Mouse (Mus musculus) forebrain, embryonic 16.5 days (tissue): ENCODE results near the gene Sertad1. TPM values are rescaled to one million over a fixed set of nuclear protein-coding genes. Genes with fewer than 3 reads are reported as not detected.
A peak's percentile ranks its signal among the peaks of the same experiment; 100 is the strongest.

Experiments
- ATAC-seq: fragments of 200-750 bp; cut with Nextera tagmentation; 2 replicates; pipeline ENCODE4 v1.8.0; 2017; ENCODE audit warnings: mild to moderate bottlenecking, moderate library complexity
- H3K27ac ChIP-seq: fragments of 300-500 bp; sonication (generic); 2 replicates; pipeline ENCODE4 v1.5.1; 2014; ENCODE audit warnings: low read length, control low read depth
- H3K27me3 ChIP-seq: fragments of 300-500 bp; sonication (generic); replicated peaks from 2 replicates; pipeline ENCODE4 v1.6.1; 2014; ENCODE audit warnings: low read length; ENCODE audit not compliant: control insufficient read depth, insufficient read depth
- H3K36me3 ChIP-seq: fragments of 300-500 bp; sonication (generic); 2 replicates; pipeline ENCODE4 v1.6.1; 2014; ENCODE audit not compliant: control insufficient read depth, insufficient read depth
- H3K4me1 ChIP-seq: fragments of 300-500 bp; sonication (generic); replicated peaks from 2 replicates; pipeline ENCODE4 v1.6.1; 2014; ENCODE audit warnings: low read length; ENCODE audit not compliant: control insufficient read depth, insufficient read depth
- H3K4me2 ChIP-seq: fragments of 300-500 bp; sonication (generic); 2 replicates; pipeline ENCODE4 v1.6.1; 2014; ENCODE audit warnings: mild to moderate bottlenecking, low read length, control low read depth
- H3K4me3 ChIP-seq: fragments of 300-500 bp; sonication (generic); replicated peaks from 2 replicates; pipeline ENCODE4 v1.5.1; 2014; ENCODE audit warnings: mild to moderate bottlenecking, low read length, control low read depth
- H3K9ac ChIP-seq: fragments of 300-500 bp; sonication (generic); replicated peaks from 2 replicates; pipeline ENCODE4 v1.6.1; 2014; ENCODE audit warnings: low read depth, low read length, control low read depth
- H3K9me3 ChIP-seq: fragments of 300-500 bp; sonication (generic); 2 replicates; pipeline ENCODE4 v1.6.1; 2016; ENCODE audit warnings: low read length; ENCODE audit not compliant: control insufficient read depth
- WGBS: fragments of 180-500 bp; shearing (Covaris S2); extraction: QIAGEN DNeasy Blood & Tissue Kit; methylation state at CpG from one replicate; pipeline ENCODE4 v1.1.7; 2014; 5-methylcytosine and 5-hydroxymethylcytosine counted together
- polyA plus RNA-seq: library from polyadenylated mRNA; unstranded; fragments of >200 nt; fragmentation: Nextera tagmentation; extraction: Ambion mirVana; gene quantifications from 2 replicates; pipeline ENCODE4 v1.2.1, GENCODE M21; 2015

Sertad1 gene
- polyA plus RNA-seq, 1 experiment from 2014 or later = 6.5 TPM

GRCm38 (mm10) chr7:27471390-27472120, 15.2 kb upstream of the Sertad1 start:
- WGBS = 89% methylated on average over 11 of the region's 11 CpGs
- Histone ChIP-seq H3K4me3 (no peak overlapping the region), H3K4me1 (peaks cover 11% of the 10 kb centered on the region), H3K4me2 (no peak overlapping the region), H3K9me3 (no peaks in the 10 kb centered on the region), H3K27me3 (no peaks in the 10 kb centered on the region), H3K27ac (no peak overlapping the region), H3K9ac (no peak overlapping the region), H3K36me3 (no peaks in the 10 kb centered on the region)
- no peak for ATAC-seq

GRCm38 (mm10) chr7:27472596-27472995, 14.1 kb upstream of the Sertad1 start:
- ATAC-seq = no peak
- Histone ChIP-seq H3K27ac (peak overlapping the region; percentile 60), H3K9ac (no peak overlapping the region), H3K4me1 (peaks cover 11% of the 10 kb centered on the region), H3K27me3 (no peaks in the 10 kb centered on the region), H3K9me3 (no peaks in the 10 kb centered on the region), H3K36me3 (no peaks in the 10 kb centered on the region), H3K4me3 (peak overlapping the region; percentile 66), H3K4me2 (peak overlapping the region; percentile 75)
- whole genome bisulfite sequencing = 39% methylated on average over 7 of the region's 7 CpGs

DNA sequence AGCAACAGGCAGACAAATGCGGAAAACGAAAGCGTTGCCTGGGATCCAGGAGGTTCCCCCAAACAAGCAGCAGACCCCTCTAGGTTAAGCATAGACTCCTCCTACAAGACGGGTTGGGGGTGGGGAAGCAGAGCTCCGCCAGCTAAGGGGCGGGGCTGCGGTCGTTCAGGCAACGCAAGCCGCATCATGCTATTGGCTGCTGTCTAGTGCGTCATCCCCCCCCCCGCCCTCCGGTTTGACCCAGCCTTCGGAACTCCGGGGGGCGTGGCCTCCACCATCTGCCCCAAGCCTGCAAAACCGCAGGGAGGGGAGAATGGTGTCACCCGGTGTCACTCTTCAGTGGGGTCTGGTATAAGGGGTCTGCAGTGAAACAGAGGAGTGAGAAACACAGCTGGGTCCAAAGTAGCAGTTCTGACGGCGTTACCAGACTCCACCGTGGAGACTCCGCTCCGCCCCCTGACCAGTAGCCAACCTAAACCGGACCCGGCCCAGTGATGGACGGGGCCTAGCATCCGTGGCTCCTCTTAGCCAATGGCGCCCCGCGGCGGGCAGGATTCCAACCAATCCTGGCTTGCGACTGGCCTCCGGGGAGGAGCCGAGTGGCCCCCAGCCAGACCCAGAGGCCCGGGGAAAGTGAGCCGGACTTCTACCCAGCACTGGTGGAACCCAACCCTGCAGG, 13.4 kb upstream of the Sertad1 start, which contains the start of gene Sertad3:
Gene Sertad3, plus strand, starts transcription at position 613 of the 679 bp plus-strand sequence.
- H3K4me1 ChIP-seq = peaks cover 11% of the 10 kb centered on the region
- no peaks in the 10 kb centered on the region for H3K9me3 ChIP-seq
- no peaks in the 10 kb centered on the region for H3K27me3 ChIP-seq
- ATAC-seq = peak; percentile 89
- no peaks in the 10 kb centered on the region for H3K36me3 ChIP-seq
- WGBS = under 1% methylated on average over 36 of the region's 36 CpGs
- H3K9ac ChIP-seq = peak within 1 kb of the TSS; percentile 60
- H3K4me3 ChIP-seq = peak within 1 kb of the TSS; percentile 66
- peak within 1 kb of the TSS; percentile 75 for H3K4me2 ChIP-seq
- H3K27ac ChIP-seq = peak within 1 kb of the TSS; percentile 84

DNA sequence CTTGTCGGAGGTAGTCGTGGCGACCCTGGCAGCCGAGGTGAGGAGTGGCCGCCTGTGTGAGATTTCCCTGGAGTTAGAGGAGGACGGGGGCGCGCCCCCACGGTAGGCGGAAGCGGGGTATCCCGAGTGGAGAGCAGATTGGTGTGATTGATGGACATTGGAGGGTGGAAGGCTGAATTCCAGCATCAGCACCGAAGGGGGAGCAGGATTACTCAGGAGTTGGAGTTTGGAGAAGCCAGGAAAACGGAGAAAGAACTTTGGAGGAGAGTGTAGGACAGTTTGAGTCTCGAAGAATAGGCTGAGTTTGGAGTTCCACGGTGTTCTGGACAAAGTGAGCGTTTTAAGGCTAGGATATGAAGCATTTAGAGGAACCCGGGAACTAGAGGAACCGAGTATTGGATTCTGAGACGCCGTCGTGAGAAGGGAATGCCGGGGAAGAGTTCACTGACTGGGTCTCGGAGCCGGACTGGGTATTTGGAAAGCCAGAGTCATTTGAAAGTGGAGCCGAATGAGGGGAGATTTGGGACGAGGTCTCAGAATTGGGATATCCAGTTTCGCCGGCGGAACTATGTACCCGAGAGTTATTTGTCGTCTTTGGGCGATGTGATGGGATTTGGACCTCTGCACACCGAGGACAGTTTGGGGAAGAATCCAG, 12.7 kb upstream of the Sertad1 start:
- Histone ChIP-seq H3K36me3 (no peaks in the 10 kb centered on the region), H3K4me1 (peaks cover 11% of the 10 kb centered on the region), H3K4me2 (peak overlapping the region; percentile 75), H3K9ac (peak overlapping the region; percentile 60), H3K27ac (peak overlapping the region; percentile 84), H3K27me3 (no peaks in the 10 kb centered on the region), H3K9me3 (no peaks in the 10 kb centered on the region), H3K4me3 (peak overlapping the region; percentile 66)
- WGBS = under 1% methylated on average over 34 of the region's 34 CpGs
- ATAC-seq = no peak

DNA sequence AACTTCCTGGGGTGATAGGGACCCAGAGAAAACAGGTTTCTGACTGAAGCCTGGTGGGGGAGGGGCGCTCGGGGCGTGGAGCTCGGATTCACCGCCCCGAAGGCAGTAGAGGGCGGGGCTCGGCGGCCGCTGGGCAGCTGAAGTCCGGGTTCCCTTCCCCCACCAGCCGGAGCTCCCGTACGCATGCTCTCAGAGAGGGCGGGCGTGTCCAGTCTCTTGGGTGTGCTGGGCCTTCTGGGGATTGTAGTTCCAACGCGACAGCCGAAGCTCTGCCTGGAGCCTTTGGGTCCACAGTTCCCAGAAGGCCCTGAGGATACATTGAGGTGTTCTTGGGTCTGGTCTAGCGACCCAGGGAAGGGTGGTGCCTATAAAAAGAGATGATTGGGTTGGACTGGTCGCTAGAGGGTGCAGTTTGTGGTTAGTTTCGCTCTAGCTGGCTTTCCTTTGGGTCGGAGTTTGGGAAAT, 12.2 kb upstream of the Sertad1 start:
- peak overlapping the region; percentile 66 for H3K4me3 ChIP-seq
- peak overlapping the region; percentile 84 for H3K27ac ChIP-seq
- no peaks in the 10 kb centered on the region for H3K27me3 ChIP-seq
- ATAC-seq = peak; percentile 95
- WGBS = 0% methylated on average over 23 of the region's 23 CpGs
- peak overlapping the region; percentile 60 for H3K9ac ChIP-seq
- no peaks in the 10 kb centered on the region for H3K9me3 ChIP-seq
- H3K4me2 ChIP-seq = peak overlapping the region; percentile 75
- no peaks in the 10 kb centered on the region for H3K36me3 ChIP-seq
- peaks cover 11% of the 10 kb centered on the region for H3K4me1 ChIP-seq

DNA sequence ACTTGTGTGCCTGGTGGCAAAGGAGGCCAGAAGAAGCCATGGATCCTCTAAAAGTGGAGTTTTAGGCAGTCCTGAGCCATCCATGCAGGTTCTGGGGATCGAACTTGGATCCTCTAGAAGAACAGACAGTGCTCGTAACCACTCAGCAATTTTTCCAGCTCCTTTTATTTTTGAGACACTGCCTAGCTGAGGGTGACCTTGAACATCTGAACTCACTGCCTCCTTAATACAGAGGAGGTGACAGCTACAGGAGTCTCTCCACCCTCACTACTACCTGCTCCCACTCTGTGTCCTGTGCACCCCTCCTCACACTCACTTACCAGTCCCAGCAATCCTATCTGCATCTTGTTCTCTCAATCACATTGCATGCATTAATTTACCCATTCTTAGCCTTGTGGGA, 11.1 kb upstream of the Sertad1 start:
- H3K4me2 ChIP-seq = no peak overlapping the region
- no peaks in the 10 kb centered on the region for H3K9me3 ChIP-seq
- WGBS = 98% methylated on average over 2 of the region's 2 CpGs
- no peak overlapping the region for H3K27ac ChIP-seq
- H3K4me3 ChIP-seq = no peak overlapping the region
- H3K4me1 ChIP-seq = peaks cover 11% of the 10 kb centered on the region
- H3K9ac ChIP-seq = no peak overlapping the region
- ATAC-seq = no peak
- H3K27me3 ChIP-seq = no peaks in the 10 kb centered on the region
- no peaks in the 10 kb centered on the region for H3K36me3 ChIP-seq

- Histone ChIP-seq H3K27ac (no peak overlapping the region), H3K4me3 (no peak overlapping the region), H3K27me3 (no peaks in the 10 kb centered on the region), H3K9me3 (no peaks in the 10 kb centered on the region), H3K9ac (no peak overlapping the region), H3K36me3 (no peaks in the 10 kb centered on the region), H3K4me1 (peaks cover 11% of the 10 kb centered on the region), H3K4me2 (no peak overlapping the region)
- 96% methylated on average over 14 of the region's 14 CpGs for WGBS
- no peak for ATAC-seq
These were observed 10.5 kb upstream of the Sertad1 start for GRCm38 (mm10) chr7:27476098-27476635.

- 80% methylated on average over 7 of the region's 7 CpGs for WGBS
- no peak overlapping the region for H3K9ac ChIP-seq
- ATAC-seq = no peak
- no peak overlapping the region for H3K4me3 ChIP-seq
- H3K4me2 ChIP-seq = no peak overlapping the region
- no peaks in the 10 kb centered on the region for H3K27me3 ChIP-seq
- H3K4me1 ChIP-seq = peaks cover 7% of the 10 kb centered on the region
- H3K27ac ChIP-seq = no peak overlapping the region
- no peaks in the 10 kb centered on the region for H3K9me3 ChIP-seq
- no peaks in the 10 kb centered on the region for H3K36me3 ChIP-seq
These were observed 8.1 kb upstream of the Sertad1 start for GRCm38 (mm10) chr7:27478561-27478960.

- no peak for ATAC-seq
These were observed 7.0 kb upstream of the Sertad1 start for GRCm38 (mm10) chr7:27479750-27480149.

More at GRCm38 (mm10) chr7:27479750-27480149, 7.0 kb upstream of the Sertad1 start:
- Histone ChIP-seq H3K9me3 (no peaks in the 10 kb centered on the region), H3K4me3 (no peak overlapping the region), H3K27ac (no peak overlapping the region), H3K9ac (no peak overlapping the region), H3K36me3 (no peaks in the 10 kb centered on the region), H3K4me1 (peaks cover 7% of the 10 kb centered on the region), H3K4me2 (no peak overlapping the region), H3K27me3 (no peaks in the 10 kb centered on the region)
- 67% methylated on average over 1 of the region's 1 CpGs for WGBS
